Mouse (Mus musculus): ENCODE measurements around the gene Ulk4. TPM values are rescaled to one million over a fixed set of nuclear protein-coding genes. Genes with fewer than 3 reads are reported as not detected.

Ulk4 gene
- total RNA-seq (2014; rRNA removed), result 8.1 and 8.6 TPM in 2 replicates
- polyA plus RNA-seq (2015; fragmentation: Nextera tagmentation; extraction: Ambion mirVana), result 68.0 and 80.0 TPM in 2 replicates

DNA sequence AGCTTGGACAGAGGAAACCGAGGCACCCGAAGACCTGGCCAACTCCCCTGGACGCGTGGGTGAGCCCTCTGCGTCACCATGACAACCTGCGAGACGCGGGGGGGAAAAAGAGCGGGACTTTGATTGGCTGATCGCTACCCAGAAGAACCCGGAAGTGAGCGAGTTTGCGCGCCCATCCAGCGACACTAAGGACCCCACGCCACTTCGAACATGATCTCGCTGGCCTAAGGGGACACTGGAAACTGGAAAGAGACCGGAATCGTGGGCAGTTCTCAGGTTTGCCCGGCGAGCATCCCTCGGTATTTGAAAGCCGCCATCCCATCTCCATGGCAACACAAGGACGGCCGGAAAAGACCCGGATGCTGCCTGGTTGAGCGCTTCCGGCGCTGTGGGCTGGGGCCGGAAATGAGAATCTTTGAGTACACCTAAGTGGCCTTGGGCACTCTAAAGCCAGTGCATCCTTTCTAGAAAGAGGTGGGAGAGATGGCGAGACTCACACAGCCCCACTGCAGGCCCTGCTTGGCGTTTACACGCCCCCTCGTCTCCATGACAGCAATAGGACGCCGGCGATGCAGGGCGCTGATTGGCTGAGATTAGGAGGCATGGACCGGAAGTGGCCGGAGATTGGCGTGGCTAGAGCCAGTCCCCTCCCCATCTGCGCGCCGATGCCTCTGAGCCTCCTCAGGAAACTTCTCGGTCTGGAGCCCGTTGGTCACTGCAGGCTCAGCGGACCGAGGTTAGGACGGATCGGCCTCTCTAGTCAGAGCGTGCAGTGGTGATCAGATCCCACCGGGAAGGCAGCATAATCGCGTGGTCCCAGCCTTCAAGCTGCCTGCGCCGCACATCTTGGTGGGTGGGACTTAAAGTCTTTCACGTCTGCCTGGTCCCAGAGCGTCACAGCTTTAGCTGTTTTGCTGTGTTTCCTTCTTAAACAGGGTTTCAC, at the start of gene Ulk4:
Gene Ulk4 (minus strand): TSS at position 80 of the 943 bp plus-strand sequence.
- WGBS, result under 1% methylated on average over 58 of the region's 59 CpGs
- H3K36me3 ChIP-seq (ENCODE audit: insufficient read depth, low read length), result no peaks in the 10 kb centered on the region
- DNase-seq (ENCODE audit: low spot score), result peak; percentile 95
- no peaks in the 10 kb centered on the region for H3K9me3 ChIP-seq (ENCODE audit: low read length)
- no peaks in the 10 kb centered on the region for H3K27me3 ChIP-seq (ENCODE audit: insufficient read depth, low read length)
- H3K9ac ChIP-seq (replicated peaks; ENCODE audit: low read length, poor library complexity, severe bottlenecking), result peak within 1 kb of the TSS; percentile 63
- peak; percentile 97 for ATAC-seq (ENCODE audit: low FRiP score)
- TF ChIP-seq CTCF (IDR thresholded peaks at IDR 0.05), result no peak
- H3K27ac ChIP-seq (ENCODE audit: low read depth, low read length), result peak within 1 kb of the TSS; percentile 77
- peak within 1 kb of the TSS; percentile 64 for H3K4me3 ChIP-seq (ENCODE audit: low read depth, low read length)
- H3K4me1 ChIP-seq (ENCODE audit: insufficient read depth, low read length), result no peaks in the 10 kb centered on the region
- peak within 1 kb of the TSS; percentile 73 for H3K4me2 ChIP-seq (ENCODE audit: low read depth, low read length, poor library complexity, severe bottlenecking)

GRCm38 (mm10) chr9:121322034-121322433, 45.0 kb upstream of the Ulk4 start:
- no peak overlapping the region for H3K27ac ChIP-seq (ENCODE audit: low read depth, low read length)
- DNase-seq (ENCODE audit: low spot score) (no peak), ATAC-seq (ENCODE audit: low FRiP score) (no peak)
- H3K27me3 ChIP-seq (ENCODE audit: insufficient read depth, low read length), result no peaks in the 10 kb centered on the region
- no peak overlapping the region for H3K4me3 ChIP-seq (ENCODE audit: low read depth, low read length)
- H3K36me3 ChIP-seq (ENCODE audit: insufficient read depth, low read length), result no peaks in the 10 kb centered on the region
- TF ChIP-seq CTCF (IDR thresholded peaks at IDR 0.05), result no peak
- no peak overlapping the region for H3K9ac ChIP-seq (replicated peaks; ENCODE audit: low read length, poor library complexity, severe bottlenecking)
- H3K9me3 ChIP-seq (ENCODE audit: low read length), result no peaks in the 10 kb centered on the region
- H3K4me2 ChIP-seq (ENCODE audit: low read depth, low read length, poor library complexity, severe bottlenecking), result no peak overlapping the region
- H3K4me1 ChIP-seq (ENCODE audit: insufficient read depth, low read length), result no peaks in the 10 kb centered on the region; the same call in 1 of the 2 replicates
- WGBS, result 97% methylated on average over 14 of the region's 14 CpGs

GRCm38 (mm10) chr9:121321118-121321517, 44.1 kb upstream of the Ulk4 start:
- peaks cover 4% of the 10 kb centered on the region; the same call in 1 of the 2 replicates for H3K4me1 ChIP-seq (ENCODE audit: insufficient read depth, low read length)
- no peaks in the 10 kb centered on the region for H3K36me3 ChIP-seq (ENCODE audit: insufficient read depth, low read length)
- DNase-seq (ENCODE audit: low spot score) (no peak), ATAC-seq (ENCODE audit: low FRiP score) (no peak)
- H3K27me3 ChIP-seq (ENCODE audit: insufficient read depth, low read length), result no peaks in the 10 kb centered on the region
- H3K9ac ChIP-seq (replicated peaks; ENCODE audit: low read length, poor library complexity, severe bottlenecking), result no peak overlapping the region
- H3K9me3 ChIP-seq (ENCODE audit: low read length), result no peaks in the 10 kb centered on the region
- no peak overlapping the region for H3K4me2 ChIP-seq (ENCODE audit: low read depth, low read length, poor library complexity, severe bottlenecking)
- WGBS, result 92% methylated on average over 2 of the region's 2 CpGs
- no peak overlapping the region for H3K27ac ChIP-seq (ENCODE audit: low read depth, low read length)
- H3K4me3 ChIP-seq (ENCODE audit: low read depth, low read length), result no peak overlapping the region
- no peak for TF ChIP-seq CTCF (IDR thresholded peaks at IDR 0.05)

DNA sequence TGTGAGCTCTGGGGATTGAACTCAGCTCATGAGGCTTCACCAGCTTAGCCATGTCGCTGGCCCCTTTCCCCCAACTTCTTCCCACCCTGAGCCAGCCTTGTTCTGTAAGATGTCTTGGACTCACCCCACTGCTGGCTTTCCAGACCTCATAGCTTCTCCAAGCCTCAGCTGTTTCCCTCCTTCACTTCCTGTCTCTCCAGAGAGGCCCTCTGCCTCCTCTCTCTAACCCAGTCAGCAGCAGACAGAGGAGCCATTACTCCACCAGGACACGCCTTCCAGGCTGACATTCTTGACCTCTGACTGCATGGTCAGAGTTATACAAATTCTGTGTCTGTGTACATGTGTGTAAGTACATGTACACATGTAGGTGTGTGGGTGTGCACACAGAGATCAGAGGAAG, 43.4 kb upstream of the Ulk4 start:
- no peak for DNase-seq (ENCODE audit: low spot score)
- no peak overlapping the region for H3K4me3 ChIP-seq (ENCODE audit: low read depth, low read length)
- no peaks in the 10 kb centered on the region for H3K36me3 ChIP-seq (ENCODE audit: insufficient read depth, low read length)
- peaks cover 4% of the 10 kb centered on the region; the same call in 1 of the 2 replicates for H3K4me1 ChIP-seq (ENCODE audit: insufficient read depth, low read length)
- no peak for ATAC-seq (ENCODE audit: low FRiP score)
- no peak overlapping the region for H3K27ac ChIP-seq (ENCODE audit: low read depth, low read length)
- no peaks in the 10 kb centered on the region for H3K9me3 ChIP-seq (ENCODE audit: low read length)
- 84% methylated on average over 2 of the region's 2 CpGs for WGBS
- H3K27me3 ChIP-seq (ENCODE audit: insufficient read depth, low read length), result no peaks in the 10 kb centered on the region
- TF ChIP-seq CTCF (IDR thresholded peaks at IDR 0.05), result no peak
- no peak overlapping the region for H3K9ac ChIP-seq (replicated peaks; ENCODE audit: low read length, poor library complexity, severe bottlenecking)
- no peak overlapping the region for H3K4me2 ChIP-seq (ENCODE audit: low read depth, low read length, poor library complexity, severe bottlenecking)

- no peak overlapping the region for H3K4me2 ChIP-seq (ENCODE audit: low read depth, low read length, poor library complexity, severe bottlenecking)
- no peaks in the 10 kb centered on the region for H3K36me3 ChIP-seq (ENCODE audit: insufficient read depth, low read length)
- ATAC-seq (ENCODE audit: low FRiP score) (no peak), DNase-seq (ENCODE audit: low spot score) (no peak)
- 60% methylated on average over 10 of the region's 10 CpGs for WGBS
- H3K27me3 ChIP-seq (ENCODE audit: insufficient read depth, low read length), result no peaks in the 10 kb centered on the region
- peaks cover 7% of the 10 kb centered on the region; the same call in 1 of the 2 replicates for H3K4me1 ChIP-seq (ENCODE audit: insufficient read depth, low read length)
- no peaks in the 10 kb centered on the region for H3K9me3 ChIP-seq (ENCODE audit: low read length)
- no peak for TF ChIP-seq CTCF (IDR thresholded peaks at IDR 0.05)
- no peak overlapping the region for H3K4me3 ChIP-seq (ENCODE audit: low read depth, low read length)
- no peak overlapping the region for H3K9ac ChIP-seq (replicated peaks; ENCODE audit: low read length, poor library complexity, severe bottlenecking)
- H3K27ac ChIP-seq (ENCODE audit: low read depth, low read length), result 0 out of 2 replicates have a peak overlapping the region, but pooled peaks have one; percentile 26
Measured at GRCm38 (mm10) chr9:121319323-121319966, 42.4 kb upstream of the Ulk4 start.

Data from midbrain, postnatal 0 days (tissue).